Mouse (Mus musculus) erythroblast, adult 5-6 weeks (primary cell): Measurements from ENCODE around the gene Otoa. TPM values are rescaled to one million over a fixed set of nuclear protein-coding genes. Genes with fewer than 3 reads are reported as not detected.

ENCODE experiments used
- ATAC-seq: replicated peaks from 2 replicates; pipeline ENCODE4 v1.8.0; 2016; ENCODE audit warnings: moderate number of reproducible peaks, mild to moderate bottlenecking, moderate TSS enrichment, inconsistent platforms; ENCODE audit not compliant: poor library complexity, low FRiP score, severe bottlenecking
- total RNA-seq, 2 experiments: library from RNA; stranded (forward) in 1 of 2; stranded (reverse) in 1 of 2; fragments of 150-400 nt in 1 of 2; fragments of 200-764, 138-1000 nt in 1 of 2; gene quantifications; 2 replicates each; pipeline versions ENCODE4 v1.2.3 to v1.2.4; 2015 to 2017; ENCODE audit warnings: low replicate concordance in 2 of 2

The Otoa gene
- total RNA-seq, 2 experiments from 2014 or later = not detected

- no peak for ATAC-seq
Observed at GRCm38 (mm10) chr7:121077311-121077710, 4.1 kb upstream of the Otoa start.

- ATAC-seq = peak; percentile 88
Observed at GRCm38 (mm10) chr7:121077829-121078228, 3.6 kb upstream of the Otoa start.

GRCm38 (mm10) chr7:121081816-121082215 is 366 bp downstream of the Otoa start:
- ATAC-seq = no peak

GRCm38 (mm10) chr7:121082949-121083513 is 1.6 kb downstream of the Otoa start:
- ATAC-seq = no peak

GRCm38 (mm10) chr7:121084840-121085453 is 3.5 kb downstream of the Otoa start:
- no peak for ATAC-seq

- ATAC-seq = no peak
Observed at GRCm38 (mm10) chr7:121085500-121085899, 4.0 kb downstream of the Otoa start.

- no peak for ATAC-seq
Observed at GRCm38 (mm10) chr7:121088745-121089144, 7.3 kb downstream of the Otoa start.

GRCm38 (mm10) chr7:121090748-121091147 is 9.3 kb downstream of the Otoa start:
- ATAC-seq = no peak

- ATAC-seq = 0 out of 2 replicates have a peak, but pooled peaks have one; percentile 30
Observed at GRCm38 (mm10) chr7:121093026-121093425, 11.6 kb downstream of the Otoa start.

GRCm38 (mm10) chr7:121098614-121099389 is 17.4 kb downstream of the Otoa start:
- ATAC-seq = no peak

GRCm38 (mm10) chr7:121107851-121108250 is 26.4 kb downstream of the Otoa start:
- no peak for ATAC-seq

- no peak for ATAC-seq
Observed at GRCm38 (mm10) chr7:121111321-121111720, 29.9 kb downstream of the Otoa start.

GRCm38 (mm10) chr7:121111762-121112161 is 30.3 kb downstream of the Otoa start:
- ATAC-seq = no peak

GRCm38 (mm10) chr7:121120143-121120818 is 38.8 kb downstream of the Otoa start:
- ATAC-seq = peak; percentile 72

GRCm38 (mm10) chr7:121130837-121131236 is 49.4 kb downstream of the Otoa start:
- no peak for ATAC-seq

GRCm38 (mm10) chr7:121141274-121141673 is 59.8 kb downstream of the Otoa start:
- ATAC-seq = no peak

GRCm38 (mm10) chr7:121150662-121151061 is 69.2 kb downstream of the Otoa start:
- ATAC-seq = no peak

- ATAC-seq = no peak
Observed at GRCm38 (mm10) chr7:121152186-121152585, 70.7 kb downstream of the Otoa start.

GRCm38 (mm10) chr7:121165616-121166015 is 84.2 kb downstream of the Otoa start:
- ATAC-seq = no peak

GRCm38 (mm10) chr7:121171888-121172287 is 90.4 kb downstream of the Otoa start:
- no peak for ATAC-seq
